Mouse (Mus musculus): Measurements from ENCODE around the gene Gfi1. TPM values are rescaled to one million over a fixed set of nuclear protein-coding genes. Genes with fewer than 3 reads are reported as not detected.

The Gfi1 gene
- total RNA-seq (2018; cell fraction: chromatin; rRNA removed): 1 to 10 TPM in 7 of 26 experiments, under 1 TPM in 11, not detected in 8; 0.19 to 9.1 (median 0.55) TPM
- 1 to 10 TPM in 3 of 26 experiments, under 1 TPM in 22, not detected in 1; 0.06 to 4.0 (median 0.21) TPM for total RNA-seq (2018; cell fraction: cytosol; rRNA removed)
- total RNA-seq (2018; cell fraction: nucleus; rRNA removed): 10 to 100 TPM in 2 of 26 experiments, 1 to 10 TPM in 10, under 1 TPM in 13, not detected in 1; 0.24 to 12.9 (median 0.89) TPM
- polyA plus RNA-seq (2018): 0.11 to 0.19 TPM (median 0.15 TPM) in 3 replicates

DNA sequence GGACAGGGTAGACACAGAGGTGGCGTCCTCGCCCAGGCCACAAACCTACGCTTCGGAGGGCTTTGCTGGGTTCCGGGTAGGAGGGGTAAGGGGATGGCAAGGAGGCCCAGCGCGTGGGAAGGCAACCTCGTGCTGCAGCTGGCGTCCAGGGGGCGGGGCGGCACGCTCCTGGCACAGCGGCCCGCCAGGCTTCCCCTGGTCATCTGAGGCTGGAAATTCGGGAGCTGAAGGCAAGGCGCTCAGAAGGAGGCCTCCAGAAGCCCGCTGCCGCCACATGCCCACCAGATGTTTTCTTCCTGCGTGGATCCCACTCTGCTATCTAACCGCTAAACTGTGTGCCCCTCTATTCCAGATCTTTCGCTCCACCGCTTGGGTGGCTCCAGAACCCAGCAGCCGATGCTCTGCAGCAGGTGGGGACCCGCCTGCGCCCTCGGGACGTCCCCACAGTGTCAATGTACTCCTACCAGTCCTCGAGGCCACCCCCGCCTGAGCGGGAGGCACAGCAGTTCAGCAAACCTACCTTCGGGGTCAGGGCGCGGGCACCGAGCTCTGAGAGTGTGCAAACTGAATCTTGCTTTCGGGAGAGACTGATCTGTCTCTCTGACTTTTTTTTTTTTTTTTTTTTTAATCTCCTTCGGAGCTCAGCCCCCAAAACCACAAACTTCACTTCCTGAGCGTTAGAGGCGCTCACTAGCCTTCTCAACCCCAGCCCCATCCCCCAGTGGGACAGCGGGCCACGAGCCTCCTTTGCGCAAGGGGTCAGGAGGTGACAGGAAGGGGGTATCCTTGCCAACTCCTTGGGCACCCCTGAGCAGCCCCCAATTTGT is at the start of gene Gfi1:
Gfi1 (minus strand) TSS at position 602 of the 827 bp plus-strand sequence.
- H3K36me3 ChIP-seq (ENCODE audit: inconsistent target): no peaks in the 10 kb centered on the region
- H3K79me2 ChIP-seq (ENCODE audit: inconsistent target): no peaks in the 10 kb centered on the region
- H3K4me3 ChIP-seq (ENCODE audit: inconsistent target): peak within 1 kb of the TSS; percentile 15; the same call in 1 of the 2 replicates
- WGBS (ENCODE audit: missing documents): 1% methylated on average over 41 of the region's 41 CpGs
- no peak within 1 kb of the TSS for H3K27ac ChIP-seq

DNA sequence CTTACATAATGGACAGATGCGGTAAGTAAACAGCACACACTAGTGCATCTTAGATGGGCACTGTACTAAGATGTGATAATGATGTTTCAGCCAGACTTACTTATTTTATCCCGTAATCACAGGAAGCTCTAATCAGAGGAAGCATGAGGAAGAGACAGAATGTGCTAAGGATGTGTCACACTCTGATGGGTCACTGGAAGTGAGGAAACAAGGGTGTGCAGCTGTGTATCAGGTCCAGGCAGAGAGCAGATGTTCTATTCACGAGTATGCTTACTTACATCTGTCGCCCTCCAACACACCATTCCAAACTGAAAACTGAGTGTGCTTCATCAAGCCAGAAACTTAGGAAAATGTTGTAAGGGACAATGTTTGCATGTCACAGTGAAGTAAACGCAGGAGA is 46.2 kb upstream of the Gfi1 start:
- Histone ChIP-seq H3K36me3 (ENCODE audit: inconsistent target) (no peaks in the 10 kb centered on the region), H3K4me3 (ENCODE audit: inconsistent target) (no peak overlapping the region), H3K27ac (no peak overlapping the region), H3K79me2 (ENCODE audit: inconsistent target) (no peaks in the 10 kb centered on the region)
- WGBS (ENCODE audit: missing documents): 72% methylated on average over 5 of the region's 5 CpGs

DNA sequence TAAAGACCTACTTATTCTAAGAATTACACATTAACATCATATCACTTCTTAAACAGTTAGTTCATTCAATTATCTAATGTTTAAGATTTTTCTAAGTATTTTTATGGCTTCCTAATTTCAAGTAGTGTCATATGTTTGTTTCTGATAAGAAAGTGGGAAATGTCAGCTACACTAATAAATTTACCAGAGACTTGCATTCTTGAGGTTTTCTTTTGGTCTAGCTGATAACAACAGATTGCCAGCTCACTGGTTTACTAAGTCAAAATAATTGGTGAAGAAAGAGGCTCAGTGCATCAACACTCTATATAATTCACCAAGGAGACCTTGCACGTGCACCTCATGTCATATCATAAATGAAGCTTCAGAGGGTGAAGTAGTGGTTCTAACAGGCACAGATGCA is 42.4 kb upstream of the Gfi1 start:
- H3K4me3 ChIP-seq (ENCODE audit: inconsistent target): no peak overlapping the region
- no peaks in the 10 kb centered on the region for H3K79me2 ChIP-seq (ENCODE audit: inconsistent target)
- H3K36me3 ChIP-seq (ENCODE audit: inconsistent target): no peaks in the 10 kb centered on the region
- no peak overlapping the region for H3K27ac ChIP-seq
- 88% methylated on average over 1 of the region's 1 CpGs for WGBS (ENCODE audit: missing documents)

DNA sequence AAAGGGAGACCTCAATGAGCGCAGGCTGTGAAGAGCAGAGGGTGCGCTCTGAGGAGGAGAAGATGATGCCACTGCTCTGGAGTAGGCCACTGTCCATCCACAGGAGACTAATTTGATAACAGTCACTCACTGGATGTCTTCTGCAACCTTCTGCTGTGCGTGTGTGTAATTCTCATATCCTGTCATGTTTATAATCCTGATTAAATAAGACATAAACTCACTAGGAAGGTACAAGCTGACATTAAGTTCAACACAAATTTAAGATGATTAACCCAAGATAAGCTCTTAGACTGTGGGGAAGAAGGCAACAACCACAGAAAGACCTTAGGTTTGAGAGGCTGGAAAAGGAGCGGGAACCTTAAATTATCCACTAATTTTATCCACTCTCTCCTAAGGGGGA is 40.1 kb upstream of the Gfi1 start:
- Histone ChIP-seq H3K36me3 (ENCODE audit: inconsistent target) (no peaks in the 10 kb centered on the region), H3K79me2 (ENCODE audit: inconsistent target) (no peaks in the 10 kb centered on the region), H3K4me3 (ENCODE audit: inconsistent target) (no peak overlapping the region), H3K27ac (no peak overlapping the region)
- 96% methylated on average over 4 of the region's 4 CpGs for WGBS (ENCODE audit: missing documents)

DNA sequence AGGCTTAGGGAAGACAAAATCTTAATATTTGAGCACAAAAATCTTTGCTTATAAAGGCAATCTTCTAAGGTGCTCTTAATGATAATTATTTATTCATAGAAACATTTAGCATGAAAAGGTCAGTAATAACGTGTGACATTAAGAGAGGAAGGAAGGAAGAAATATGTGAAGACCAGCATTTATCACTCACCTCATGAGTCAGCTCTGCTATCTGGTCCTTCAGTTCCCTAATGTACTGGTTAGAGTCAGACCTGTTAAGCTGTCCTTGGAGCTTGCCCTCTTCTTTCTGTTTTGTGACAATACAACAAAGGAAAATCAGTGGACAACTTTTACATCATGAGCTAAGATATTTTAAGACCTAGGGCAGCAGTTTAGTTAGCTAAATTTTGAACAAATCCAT is 38.6 kb upstream of the Gfi1 start:
- H3K4me3 ChIP-seq (ENCODE audit: inconsistent target): no peak overlapping the region
- no peaks in the 10 kb centered on the region for H3K79me2 ChIP-seq (ENCODE audit: inconsistent target)
- WGBS (ENCODE audit: missing documents): 8% methylated on average over 1 of the region's 1 CpGs
- H3K36me3 ChIP-seq (ENCODE audit: inconsistent target): no peaks in the 10 kb centered on the region
- no peak overlapping the region for H3K27ac ChIP-seq

DNA sequence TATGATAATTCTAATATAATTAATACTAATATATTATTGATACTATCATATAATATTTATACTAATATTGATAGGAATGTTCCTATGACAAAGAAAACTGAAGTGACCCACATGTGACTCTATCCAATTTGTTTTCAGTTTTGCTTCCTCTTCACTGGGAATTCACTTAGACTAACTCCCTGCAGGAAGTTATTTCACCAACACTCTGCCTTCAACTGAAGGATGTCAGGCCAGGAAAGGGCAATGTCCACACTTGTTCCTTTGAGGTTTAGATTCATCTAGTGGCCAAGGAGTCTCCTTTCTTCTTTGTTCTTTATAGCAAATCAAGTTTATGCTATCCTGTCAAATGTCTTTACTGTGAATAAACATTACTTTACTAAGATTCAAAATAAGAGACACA is 37.8 kb upstream of the Gfi1 start:
- no peaks in the 10 kb centered on the region for H3K36me3 ChIP-seq (ENCODE audit: inconsistent target)
- 0 out of 2 replicates have a peak overlapping the region, but pooled peaks have one; percentile 8 for H3K27ac ChIP-seq
- H3K4me3 ChIP-seq (ENCODE audit: inconsistent target): no peak overlapping the region
- H3K79me2 ChIP-seq (ENCODE audit: inconsistent target): no peaks in the 10 kb centered on the region

DNA sequence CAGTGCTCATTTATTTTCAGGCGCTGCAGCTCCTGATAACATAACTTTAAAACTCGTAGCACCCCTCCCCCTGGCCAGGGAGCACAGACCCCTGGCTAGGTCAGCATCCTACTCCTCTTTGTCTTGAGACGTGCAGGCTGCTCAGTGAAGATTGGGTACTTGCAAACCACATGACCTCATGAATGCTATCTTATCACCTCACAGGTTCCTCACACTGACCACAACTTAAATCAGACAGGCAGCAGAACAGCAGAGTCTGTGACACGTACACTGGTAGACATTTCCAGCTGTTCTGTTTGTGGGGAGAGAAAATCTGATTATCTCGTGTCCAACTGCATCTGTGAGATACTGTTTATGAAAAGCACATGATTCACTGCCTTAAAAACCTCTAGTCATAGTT is 33.3 kb upstream of the Gfi1 start:
- Histone ChIP-seq H3K79me2 (ENCODE audit: inconsistent target) (no peaks in the 10 kb centered on the region), H3K4me3 (ENCODE audit: inconsistent target) (no peak overlapping the region), H3K27ac (no peak overlapping the region), H3K36me3 (ENCODE audit: inconsistent target) (no peaks in the 10 kb centered on the region)
- WGBS (ENCODE audit: missing documents): 59% methylated on average over 5 of the region's 5 CpGs

DNA sequence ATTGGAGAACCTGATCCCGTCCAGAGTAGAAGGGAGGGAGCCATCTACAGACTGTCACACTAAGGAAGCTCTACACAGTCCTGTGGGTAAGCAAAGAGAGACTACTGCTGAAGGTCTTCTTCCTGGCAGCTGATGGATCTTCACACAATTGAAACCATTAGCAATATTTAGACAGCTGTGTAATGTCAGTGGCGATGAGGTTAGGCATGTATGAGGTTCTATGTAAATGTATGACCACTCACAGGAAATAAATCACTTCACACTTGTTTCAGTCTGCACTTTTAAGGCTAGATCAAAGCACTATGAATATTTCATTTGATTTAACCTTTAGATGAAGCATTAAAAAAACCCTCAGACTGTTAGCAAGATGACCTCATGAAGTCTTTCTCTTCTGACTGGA is 30.2 kb upstream of the Gfi1 start:
- H3K4me3 ChIP-seq (ENCODE audit: inconsistent target): no peak overlapping the region
- no peaks in the 10 kb centered on the region for H3K79me2 ChIP-seq (ENCODE audit: inconsistent target)
- no peak overlapping the region for H3K27ac ChIP-seq
- H3K36me3 ChIP-seq (ENCODE audit: inconsistent target): no peaks in the 10 kb centered on the region
- WGBS (ENCODE audit: missing documents): 95% methylated on average over 2 of the region's 2 CpGs

DNA sequence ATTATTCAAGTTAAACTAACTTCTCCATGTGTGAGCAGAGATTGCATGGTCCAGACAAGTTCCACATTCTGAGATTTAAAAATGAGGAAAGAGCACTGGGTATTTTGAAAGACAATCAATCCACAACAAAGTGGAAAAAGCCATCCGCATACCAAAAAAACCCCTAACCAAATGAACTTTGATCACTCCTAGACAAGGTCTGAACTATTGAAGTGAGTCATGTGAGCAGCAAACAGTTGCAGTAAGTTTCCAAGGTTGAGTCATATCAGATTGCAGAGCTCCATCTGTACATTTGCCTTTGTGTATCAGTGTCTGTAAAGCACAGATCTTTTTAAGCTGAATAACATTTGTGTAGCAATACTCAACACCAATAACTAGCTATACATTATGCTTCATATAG is 28.9 kb upstream of the Gfi1 start:
- Histone ChIP-seq H3K79me2 (ENCODE audit: inconsistent target) (no peaks in the 10 kb centered on the region), H3K4me3 (ENCODE audit: inconsistent target) (no peak overlapping the region), H3K27ac (no peak overlapping the region), H3K36me3 (ENCODE audit: inconsistent target) (no peaks in the 10 kb centered on the region)
- 21% methylated on average over 1 of the region's 1 CpGs for WGBS (ENCODE audit: missing documents)

DNA sequence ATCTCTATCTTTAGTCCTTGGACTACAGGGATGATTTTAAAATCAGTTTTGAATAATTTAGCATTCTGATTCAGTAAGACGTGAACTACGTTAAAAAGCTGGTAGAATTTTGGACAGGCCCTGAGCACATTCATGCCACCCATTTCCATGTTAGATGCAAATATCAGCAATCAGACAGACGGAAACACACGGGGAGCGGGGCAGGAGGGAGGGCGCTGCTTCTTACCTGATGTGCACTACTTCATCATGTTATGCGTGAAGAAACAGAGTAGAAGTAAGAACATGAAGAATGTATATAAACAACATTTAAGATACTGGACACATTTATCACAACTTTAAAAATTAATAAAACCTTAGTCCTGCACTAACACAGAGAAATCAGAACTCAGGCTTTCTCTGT is 27.8 kb upstream of the Gfi1 start:
- Histone ChIP-seq H3K27ac (no peak overlapping the region), H3K79me2 (ENCODE audit: inconsistent target) (no peaks in the 10 kb centered on the region), H3K4me3 (ENCODE audit: inconsistent target) (no peak overlapping the region), H3K36me3 (ENCODE audit: inconsistent target) (no peaks in the 10 kb centered on the region)
- WGBS (ENCODE audit: missing documents): 92% methylated on average over 7 of the region's 7 CpGs

DNA sequence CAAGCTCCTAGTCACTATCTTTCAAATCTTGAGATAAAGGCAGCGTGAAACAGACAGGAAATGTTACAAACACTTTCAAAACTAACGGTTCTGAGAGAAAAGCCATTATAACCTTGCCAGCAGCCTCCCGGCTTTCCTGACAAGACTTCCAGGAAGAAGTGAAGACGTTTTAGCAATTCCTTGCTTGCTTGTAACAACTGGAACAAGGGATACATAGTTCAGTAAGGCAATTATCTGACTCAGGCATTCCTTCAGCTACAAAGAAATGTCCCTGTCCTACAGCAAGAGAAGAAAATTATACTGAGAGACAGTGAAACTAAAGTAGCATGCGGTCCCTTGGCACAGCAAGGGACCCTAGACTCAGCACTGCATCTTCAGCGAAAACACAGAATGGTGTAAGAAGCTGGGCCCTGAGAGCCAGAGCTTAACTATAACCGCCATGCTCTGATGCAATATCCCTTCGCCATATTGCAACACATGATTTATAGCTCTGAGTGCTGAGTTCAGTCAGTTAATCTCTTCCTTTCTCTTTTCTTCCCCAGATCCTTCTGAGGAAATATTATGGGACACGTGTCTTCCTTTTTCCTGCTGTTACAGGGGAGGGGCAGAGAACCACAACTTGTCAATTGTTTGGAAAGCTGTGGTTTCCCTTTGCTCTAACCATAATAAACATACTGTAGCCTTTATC is 23.5 kb upstream of the Gfi1 start:
- WGBS (ENCODE audit: missing documents): 11% methylated on average over 9 of the region's 9 CpGs
- Histone ChIP-seq H3K79me2 (ENCODE audit: inconsistent target) (no peaks in the 10 kb centered on the region), H3K36me3 (ENCODE audit: inconsistent target) (no peaks in the 10 kb centered on the region), H3K4me3 (ENCODE audit: inconsistent target) (no peak overlapping the region), H3K27ac (peak overlapping the region; percentile 70)

DNA sequence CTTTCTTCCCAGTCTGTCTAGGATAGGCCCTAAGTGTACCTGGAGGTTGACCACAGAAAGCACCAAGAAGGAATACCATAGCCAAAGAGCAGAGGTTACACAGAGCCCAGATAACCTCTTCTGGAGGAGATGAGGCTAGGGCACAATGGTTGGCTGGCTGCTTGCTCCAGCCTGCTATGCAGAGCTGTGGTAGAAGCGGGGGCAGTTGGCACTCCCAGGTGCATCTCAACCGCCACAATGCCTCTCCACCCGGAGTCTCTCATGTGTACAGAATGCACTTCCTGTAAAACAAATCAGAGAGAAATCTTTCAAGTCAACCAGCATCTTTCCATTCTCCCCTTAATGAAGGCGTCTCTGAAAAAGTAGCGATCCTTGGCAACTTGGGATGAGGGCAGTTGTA is 13.2 kb upstream of the Gfi1 start:
- Histone ChIP-seq H3K79me2 (ENCODE audit: inconsistent target) (no peaks in the 10 kb centered on the region), H3K27ac (no peak overlapping the region), H3K4me3 (ENCODE audit: inconsistent target) (no peak overlapping the region), H3K36me3 (ENCODE audit: inconsistent target) (no peaks in the 10 kb centered on the region)
- 96% methylated on average over 5 of the region's 5 CpGs for WGBS (ENCODE audit: missing documents)

DNA sequence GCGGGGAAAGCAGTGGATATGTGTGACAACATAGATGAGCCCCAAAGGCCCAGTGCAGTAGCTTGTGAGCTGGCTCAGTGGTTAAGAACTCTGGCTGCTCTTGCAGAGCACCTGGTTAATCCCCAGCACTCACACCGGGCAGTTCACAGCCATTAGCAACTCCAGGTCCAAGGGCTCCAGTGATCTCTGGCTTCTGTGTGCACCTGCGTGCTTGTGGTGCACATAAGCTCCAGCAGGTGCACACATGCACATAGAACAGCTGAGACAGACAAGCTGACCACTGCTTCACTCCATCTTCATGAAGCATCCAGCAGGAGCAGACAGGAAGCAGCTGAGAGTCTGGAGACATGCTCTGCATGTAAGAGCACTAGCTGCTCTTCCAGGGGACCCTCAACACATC is 12.5 kb upstream of the Gfi1 start:
- Histone ChIP-seq H3K36me3 (ENCODE audit: inconsistent target) (no peaks in the 10 kb centered on the region), H3K27ac (no peak overlapping the region), H3K4me3 (ENCODE audit: inconsistent target) (no peak overlapping the region), H3K79me2 (ENCODE audit: inconsistent target) (no peaks in the 10 kb centered on the region)
- WGBS (ENCODE audit: missing documents): 94% methylated on average over 3 of the region's 3 CpGs

DNA sequence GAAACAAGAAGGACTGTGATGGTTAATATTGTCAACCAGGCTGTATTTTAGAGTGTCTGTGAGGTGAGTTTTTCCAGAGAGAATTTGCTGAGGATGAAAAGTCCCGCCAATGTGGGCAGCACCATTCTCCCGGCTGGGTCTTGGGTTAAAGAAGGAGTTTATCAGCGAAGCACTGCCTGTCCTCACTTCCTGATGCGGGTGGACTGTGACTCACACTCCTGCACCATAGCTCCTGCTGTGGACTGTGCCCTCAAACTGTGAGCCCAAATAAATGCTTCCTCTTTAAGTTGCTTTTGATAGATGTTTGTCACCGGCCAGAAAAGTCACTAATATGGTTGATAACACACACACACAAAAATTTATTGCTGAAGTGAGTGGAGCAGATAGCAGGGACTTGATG is 10.3 kb upstream of the Gfi1 start:
- no peak overlapping the region for H3K4me3 ChIP-seq (ENCODE audit: inconsistent target)
- 94% methylated on average over 5 of the region's 5 CpGs for WGBS (ENCODE audit: missing documents)
- H3K36me3 ChIP-seq (ENCODE audit: inconsistent target): no peaks in the 10 kb centered on the region
- no peaks in the 10 kb centered on the region for H3K79me2 ChIP-seq (ENCODE audit: inconsistent target)
- no peak overlapping the region for H3K27ac ChIP-seq

DNA sequence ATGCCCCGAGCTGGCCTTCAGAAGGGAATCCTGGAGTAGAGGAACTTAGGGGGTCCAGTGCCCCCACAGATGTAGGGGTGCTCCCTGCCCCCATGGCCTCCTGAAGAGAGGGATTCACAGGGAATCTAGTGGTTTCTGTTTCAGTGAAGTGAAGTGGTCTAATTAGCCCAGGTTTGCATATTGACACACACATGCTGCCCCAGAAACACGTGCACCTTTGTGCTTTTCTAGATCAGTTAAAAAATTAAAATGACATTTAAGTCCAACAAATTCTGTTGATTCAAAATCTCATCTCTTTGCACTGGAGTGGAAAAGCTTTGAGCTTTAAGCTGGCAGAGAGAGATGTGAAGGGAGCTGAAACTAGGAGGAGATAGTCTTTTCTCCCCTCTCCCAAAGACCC is 6.0 kb upstream of the Gfi1 start:
- no peak overlapping the region for H3K27ac ChIP-seq
- H3K36me3 ChIP-seq (ENCODE audit: inconsistent target): no peaks in the 10 kb centered on the region
- H3K4me3 ChIP-seq (ENCODE audit: inconsistent target): no peak overlapping the region
- 71% methylated on average over 2 of the region's 2 CpGs for WGBS (ENCODE audit: missing documents)
- no peaks in the 10 kb centered on the region for H3K79me2 ChIP-seq (ENCODE audit: inconsistent target)

Measured in macrophage (primary cell).